Mouse (Mus musculus) fat pad, adult 2 months (tissue): ENCODE results near the gene Tead4.

ENCODE experiments used
- DNase-seq: peaks from one replicate; pipeline ENCODE4 v3.0.0-alpha.2; 2011; ENCODE audit warnings: low read depth, low spot score; ENCODE audit errors: extremely low read depth

Tead4 gene

DNA sequence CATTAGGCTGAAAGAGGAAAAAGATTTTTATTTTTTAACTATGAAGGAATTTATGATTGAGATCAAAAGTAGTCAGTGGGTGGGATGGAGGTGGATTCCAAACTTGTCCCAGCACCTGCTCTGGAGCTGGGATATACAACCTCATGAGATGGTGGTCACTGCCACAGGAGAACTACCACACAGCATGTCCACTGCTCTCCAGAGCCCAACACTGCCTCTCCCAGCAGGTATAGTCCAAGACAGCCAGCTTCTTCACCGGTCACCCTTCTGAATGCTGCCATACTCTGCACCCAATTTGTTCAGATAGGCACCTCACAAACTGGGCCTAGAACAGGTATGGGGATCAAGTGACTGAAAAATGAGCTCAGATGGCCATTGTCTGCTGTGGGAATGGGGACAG is 121.0 kb downstream of the Tead4 start:
- no peak for DNase-seq

DNA sequence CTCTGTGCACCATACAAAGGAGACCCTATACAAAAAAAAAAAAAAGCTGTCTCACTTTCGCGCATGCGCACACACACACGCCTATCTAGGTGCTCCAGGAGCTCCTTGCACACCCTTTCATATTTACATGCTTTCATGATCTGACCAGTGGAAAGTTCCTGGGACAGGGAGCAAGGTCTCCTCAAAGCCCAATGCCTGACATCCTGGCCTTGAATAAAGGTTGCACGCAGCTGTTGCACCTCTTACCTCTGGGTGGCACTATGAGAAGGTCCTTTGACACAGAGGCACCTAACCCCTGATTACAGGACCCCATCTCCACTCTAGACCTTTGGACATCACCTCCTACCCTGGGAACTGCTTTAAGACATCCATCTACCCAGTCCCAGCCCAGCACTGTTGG is 121.4 kb downstream of the Tead4 start:
- DNase-seq: no peak

DNA sequence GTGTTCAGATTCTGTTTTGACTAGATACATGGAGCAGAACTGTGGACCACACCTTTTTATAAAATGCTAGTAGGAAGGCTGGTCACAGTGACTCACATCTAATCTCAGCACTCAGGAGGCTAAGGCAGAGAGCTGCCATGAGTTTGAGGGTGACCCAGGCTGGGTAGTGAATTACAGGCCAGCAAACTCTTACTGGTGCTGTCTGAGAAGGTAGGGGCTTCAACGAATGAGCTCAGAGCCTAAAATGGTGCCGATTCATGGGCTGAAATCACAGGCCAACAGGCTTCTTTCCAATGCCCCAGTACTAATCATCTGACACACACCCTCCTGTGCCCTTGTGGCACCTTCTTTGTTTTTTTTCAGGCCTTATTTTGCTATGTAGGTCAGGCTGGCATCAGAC is 121.9 kb downstream of the Tead4 start:
- no peak for DNase-seq
